Mouse (Mus musculus): Measurements from ENCODE around the gene Cic. TPM values are rescaled to one million over a fixed set of nuclear protein-coding genes. Genes with fewer than 3 reads are reported as not detected.
"Not testable (repeated sequence)": the region's sequence is repeated elsewhere in the genome, so short reads cannot be mapped to it uniquely, and the experiment has no call there.

Gene Cic
- polyA plus RNA-seq, 1 experiment = 251 TPM

GRCm38 (mm10) chr7:25250141-25250972 is 17.1 kb upstream of the Cic start, which contains the start of gene Erf:
Gene Erf (minus strand): TSS chr7:25250761.
- H3K4me3 ChIP-seq (ENCODE audit: insufficient read depth, low read length) = peak within 1 kb of the TSS; percentile 87
- peak within 1 kb of the TSS; percentile 69 for H3K27ac ChIP-seq (ENCODE audit: insufficient read depth, low read depth, low read length)
- TF ChIP-seq CTCF (IDR thresholded peaks at IDR 0.05; ENCODE audit: low read depth, low read length) = no peak
- TF ChIP-seq POLR2A (IDR thresholded peaks at IDR 0.05; ENCODE audit: borderline replicate concordance, low read depth, low read length) = no peak
- peaks cover 30% of the 10 kb centered on the region for H3K4me1 ChIP-seq (ENCODE audit: control insufficient read depth, insufficient read depth, low read length)

GRCm38 (mm10) chr7:25251071-25251791 is 16.3 kb upstream of the Cic start:
- Histone ChIP-seq H3K4me1 (ENCODE audit: control insufficient read depth, insufficient read depth, low read length) (peaks cover 26% of the 10 kb centered on the region), H3K27ac (ENCODE audit: insufficient read depth, low read depth, low read length) (no peak overlapping the region), H3K4me3 (ENCODE audit: insufficient read depth, low read length) (peak overlapping the region; percentile 43)
- no peak for TF ChIP-seq POLR2A (IDR thresholded peaks at IDR 0.05; ENCODE audit: borderline replicate concordance, low read depth, low read length)
- TF ChIP-seq CTCF (IDR thresholded peaks at IDR 0.05; ENCODE audit: low read depth, low read length) = no peak

DNA sequence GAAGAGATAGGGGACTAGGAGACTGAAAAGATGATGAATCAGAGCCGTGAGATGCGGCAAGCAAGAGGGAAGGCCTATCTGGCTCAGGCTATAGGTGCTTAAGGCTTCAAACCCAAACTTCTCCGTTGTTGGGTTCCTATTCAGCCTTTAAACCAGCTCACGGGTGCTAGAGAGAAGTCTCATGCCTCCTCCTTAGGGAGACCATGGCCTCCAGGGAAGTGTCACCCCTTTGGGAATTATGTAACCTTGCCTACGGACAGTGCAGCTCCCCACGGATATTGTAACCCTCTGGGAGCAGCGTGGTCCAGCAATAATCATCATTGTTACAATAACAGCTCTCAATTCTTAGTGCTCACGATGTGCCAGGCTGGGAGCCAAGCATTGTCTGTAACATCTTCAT is 15.7 kb upstream of the Cic start:
- H3K27ac ChIP-seq (ENCODE audit: insufficient read depth, low read depth, low read length) = no peak overlapping the region
- H3K4me1 ChIP-seq (ENCODE audit: control insufficient read depth, insufficient read depth, low read length) = peaks cover 20% of the 10 kb centered on the region
- no peak for TF ChIP-seq POLR2A (IDR thresholded peaks at IDR 0.05; ENCODE audit: borderline replicate concordance, low read depth, low read length)
- TF ChIP-seq CTCF (IDR thresholded peaks at IDR 0.05; ENCODE audit: low read depth, low read length) = no peak
- H3K4me3 ChIP-seq (ENCODE audit: insufficient read depth, low read length) = no peak overlapping the region

DNA sequence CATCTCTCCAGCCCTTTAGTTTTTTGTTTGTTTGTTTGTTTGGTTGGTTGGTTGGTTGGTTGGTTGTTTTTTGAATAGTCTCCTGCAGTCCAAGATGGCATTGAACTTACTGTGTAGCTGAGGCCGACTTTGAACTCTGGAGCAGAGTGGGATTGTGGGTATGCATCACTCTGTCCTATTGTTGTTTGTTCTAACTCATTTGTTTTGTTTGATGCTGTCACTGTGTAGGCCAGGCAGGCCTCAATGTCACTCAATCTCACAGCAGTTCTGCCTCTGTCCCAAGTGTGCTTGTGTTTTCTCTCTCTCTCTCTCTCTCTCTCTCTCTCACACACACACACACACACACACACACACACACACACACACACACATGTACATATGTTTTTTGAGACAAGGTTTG is 5.6 kb upstream of the Cic start:
- no peak overlapping the region for H3K27ac ChIP-seq (ENCODE audit: insufficient read depth, low read depth, low read length)
- no peak overlapping the region for H3K4me3 ChIP-seq (ENCODE audit: insufficient read depth, low read length)
- TF ChIP-seq POLR2A (IDR thresholded peaks at IDR 0.05; ENCODE audit: borderline replicate concordance, low read depth, low read length) = no peak
- H3K4me1 ChIP-seq (ENCODE audit: control insufficient read depth, insufficient read depth, low read length) = peaks cover 10% of the 10 kb centered on the region

DNA sequence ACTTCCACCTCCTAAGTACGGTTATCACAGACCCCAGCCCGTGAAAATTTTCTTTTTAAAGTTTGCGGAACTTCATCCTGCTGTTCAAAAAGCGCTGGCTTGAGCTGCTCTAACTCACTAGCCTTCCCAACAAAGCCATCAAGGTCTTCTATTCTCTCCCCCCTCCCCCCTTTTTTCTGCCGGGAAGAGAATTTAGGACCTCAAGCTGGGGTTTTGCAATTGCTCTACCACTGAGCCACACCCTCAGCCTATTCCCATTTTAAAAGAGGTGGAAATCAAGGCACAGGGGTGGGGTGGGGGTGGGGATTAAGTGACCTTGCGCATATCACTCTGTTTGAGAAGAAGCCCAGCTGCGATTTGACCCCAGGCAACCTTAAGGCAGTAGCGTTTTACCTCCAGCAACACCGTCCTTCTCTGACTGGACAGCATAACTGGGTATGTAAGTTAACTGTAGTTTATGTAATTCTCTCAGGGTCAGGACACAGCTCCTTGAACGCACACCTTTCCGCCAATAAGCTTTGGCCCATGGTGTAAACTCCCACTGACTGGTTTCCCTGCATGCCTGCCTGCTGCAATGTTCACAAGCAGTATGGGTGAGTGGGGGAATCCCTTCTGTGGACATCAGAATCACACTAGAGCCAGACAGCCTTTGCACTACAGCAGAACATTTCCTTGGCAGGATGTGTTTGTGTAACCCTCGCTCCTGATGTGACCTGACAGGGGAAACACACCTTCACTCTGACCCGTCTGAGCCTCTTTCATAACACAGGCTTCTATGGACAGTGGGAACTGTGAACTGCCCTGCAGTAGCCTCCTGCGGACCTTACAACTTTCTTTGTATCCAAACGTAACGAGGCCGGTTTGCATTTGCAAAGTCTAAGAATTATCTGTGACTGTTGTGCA is 3.3 kb upstream of the Cic start:
- no peak overlapping the region for H3K27ac ChIP-seq (ENCODE audit: insufficient read depth, low read depth, low read length)
- H3K4me3 ChIP-seq (ENCODE audit: insufficient read depth, low read length) = no peak overlapping the region
- peaks cover 15% of the 10 kb centered on the region for H3K4me1 ChIP-seq (ENCODE audit: control insufficient read depth, insufficient read depth, low read length)
- TF ChIP-seq POLR2A (IDR thresholded peaks at IDR 0.05; ENCODE audit: borderline replicate concordance, low read depth, low read length) (no peak), CTCF (IDR thresholded peaks at IDR 0.05; ENCODE audit: low read depth, low read length) (no peak)

DNA sequence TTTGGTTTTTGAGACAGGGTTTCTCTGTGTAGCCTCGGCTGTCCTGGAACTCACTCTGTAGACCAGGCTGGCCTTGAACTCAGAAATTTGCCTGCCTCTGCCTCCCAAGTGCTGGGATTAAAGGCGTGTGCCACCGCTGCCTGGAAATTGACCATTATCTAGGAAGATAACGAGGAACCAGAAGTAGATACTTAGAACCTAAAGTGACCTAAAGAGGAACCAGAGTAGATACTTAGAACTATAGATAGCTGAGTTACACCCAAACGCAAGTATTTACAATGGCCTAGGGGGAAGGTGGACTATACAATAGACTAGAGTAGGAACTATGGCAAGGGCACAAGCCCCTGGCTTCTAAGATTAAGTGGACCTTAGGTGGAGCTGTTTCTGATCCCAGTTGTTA is 1.8 kb upstream of the Cic start:
- H3K4me3 ChIP-seq (ENCODE audit: insufficient read depth, low read length); H3K27ac ChIP-seq (ENCODE audit: insufficient read depth, low read depth, low read length): not testable (repeated sequence)
- H3K4me1 ChIP-seq (ENCODE audit: control insufficient read depth, insufficient read depth, low read length) = peaks cover 24% of the 10 kb centered on the region

DNA sequence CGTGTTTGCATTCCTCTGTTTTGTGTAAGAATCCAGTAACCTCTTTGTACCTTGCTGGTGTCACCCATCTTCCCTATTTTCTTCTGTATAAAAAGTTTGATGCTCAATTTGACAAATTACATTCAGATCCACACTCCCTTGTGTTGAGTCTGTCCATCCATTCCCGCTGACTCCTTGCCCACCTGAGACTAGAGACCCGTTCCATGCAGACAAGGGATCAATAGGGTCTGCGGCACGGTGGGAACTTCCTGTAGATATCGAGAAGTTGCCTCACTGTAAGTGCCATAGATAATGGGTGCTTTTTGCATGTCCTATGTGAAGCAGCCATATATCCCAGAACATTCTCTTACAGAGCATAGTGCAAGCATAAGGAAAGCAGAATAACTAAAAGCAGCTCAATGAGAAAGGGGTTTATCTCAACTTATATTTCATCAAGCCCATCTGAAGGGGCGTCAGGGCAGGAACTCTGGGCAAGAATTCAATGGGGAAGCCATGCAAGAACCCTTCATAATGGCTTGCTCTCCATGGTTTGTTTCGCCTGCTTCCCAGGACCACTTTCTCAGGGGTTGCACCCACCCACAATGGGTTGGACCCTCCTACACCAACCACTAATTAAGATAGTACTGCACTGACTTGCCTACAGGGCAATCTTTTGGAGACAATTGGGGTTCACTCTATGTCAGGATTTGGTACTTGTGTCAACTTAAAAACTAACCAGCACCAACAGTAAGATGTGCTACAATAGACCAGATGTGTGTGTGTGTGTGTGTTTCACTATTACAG is 1.1 kb upstream of the Cic start:
- H3K4me3 ChIP-seq (ENCODE audit: insufficient read depth, low read length) = no peak overlapping the region
- no peak overlapping the region for H3K27ac ChIP-seq (ENCODE audit: insufficient read depth, low read depth, low read length)
- H3K4me1 ChIP-seq (ENCODE audit: control insufficient read depth, insufficient read depth, low read length) = peaks cover 24% of the 10 kb centered on the region
- TF ChIP-seq POLR2A (IDR thresholded peaks at IDR 0.05; ENCODE audit: borderline replicate concordance, low read depth, low read length) (no peak), CTCF (IDR thresholded peaks at IDR 0.05; ENCODE audit: low read depth, low read length) (no peak)

- peaks cover 24% of the 10 kb centered on the region for H3K4me1 ChIP-seq (ENCODE audit: control insufficient read depth, insufficient read depth, low read length)
- peak overlapping the region; percentile 91 for H3K27ac ChIP-seq (ENCODE audit: insufficient read depth, low read depth, low read length)
- H3K4me3 ChIP-seq (ENCODE audit: insufficient read depth, low read length) = peak overlapping the region; percentile 84
- TF ChIP-seq CTCF (IDR thresholded peaks at IDR 0.05; ENCODE audit: low read depth, low read length) (no peak), POLR2A (IDR thresholded peaks at IDR 0.05; ENCODE audit: borderline replicate concordance, low read depth, low read length) (no peak)
Observed at GRCm38 (mm10) chr7:25267751-25268463, 403 bp downstream of the Cic start.

Measured in bone marrow macrophage, adult 2 months (primary cell).